Mouse (Mus musculus): ENCODE measurements around the gene Cplx2. TPM values are rescaled to one million over a fixed set of nuclear protein-coding genes. Genes with fewer than 3 reads are reported as not detected.
A peak's percentile ranks its signal among the peaks of the same experiment; 100 is the strongest.

Cplx2 gene
- 1.9 and 2.0 TPM in 2 replicates for polyA plus RNA-seq (2011; ENCODE audit: insufficient read depth, insufficient read length, low read depth, missing spikeins)

- Histone ChIP-seq H3K9me3 (replicated peaks; ENCODE audit: control insufficient read depth, insufficient read depth, low read length, poor library complexity, severe bottlenecking) (no peaks in the 10 kb centered on the region), H3K4me3 (ENCODE audit: low read depth, low read length) (peak within 1 kb of the TSS; percentile 53), H3K36me3 (ENCODE audit: control insufficient read depth, insufficient read depth, low read length, poor library complexity, severe bottlenecking) (no peaks in the 10 kb centered on the region), H3K4me1 (ENCODE audit: control insufficient read depth, insufficient read depth, low read length) (no peaks in the 10 kb centered on the region), H3K27ac (ENCODE audit: insufficient read depth, low read length) (no peak within 1 kb of the TSS), H3K9ac (ENCODE audit: low read depth, poor library complexity, severe bottlenecking) (no peak within 1 kb of the TSS), H3K27me3 (ENCODE audit: control insufficient read depth, insufficient read depth, low read length, poor library complexity, severe bottlenecking) (no peaks in the 10 kb centered on the region)
- TF ChIP-seq CTCF (IDR thresholded peaks at IDR 0.05; ENCODE audit: low read depth, low read length) (no peak), POLR2A (IDR thresholded peaks at IDR 0.05; ENCODE audit: insufficient read depth, low read length) (no peak), EP300 (IDR thresholded peaks at IDR 0.05; ENCODE audit: insufficient read depth, low read depth, low read length) (no peak)
These were observed at the start of gene Cplx2 for GRCm38 (mm10) chr13:54371049-54371386. Cplx2 (plus strand) TSS chr13:54371349.

GRCm38 (mm10) chr13:54322396-54323306, 48.5 kb upstream of the Cplx2 start:
- peak overlapping the region; percentile 83 for H3K27ac ChIP-seq (ENCODE audit: insufficient read depth, low read length)
- H3K9ac ChIP-seq (ENCODE audit: low read depth, poor library complexity, severe bottlenecking), result peak overlapping the region; percentile 57
- H3K4me1 ChIP-seq (ENCODE audit: control insufficient read depth, insufficient read depth, low read length), result peaks cover 5% of the 10 kb centered on the region
- no peaks in the 10 kb centered on the region for H3K36me3 ChIP-seq (ENCODE audit: control insufficient read depth, insufficient read depth, low read length, poor library complexity, severe bottlenecking)
- no peak for TF ChIP-seq POLR2A (IDR thresholded peaks at IDR 0.05; ENCODE audit: insufficient read depth, low read length)
- peak; percentile 44 for TF ChIP-seq CTCF (IDR thresholded peaks at IDR 0.05; ENCODE audit: low read depth, low read length)
- no peaks in the 10 kb centered on the region for H3K9me3 ChIP-seq (replicated peaks; ENCODE audit: control insufficient read depth, insufficient read depth, low read length, poor library complexity, severe bottlenecking)
- peak overlapping the region; percentile 40 for H3K4me3 ChIP-seq (ENCODE audit: low read depth, low read length)
- no peaks in the 10 kb centered on the region for H3K27me3 ChIP-seq (ENCODE audit: control insufficient read depth, insufficient read depth, low read length, poor library complexity, severe bottlenecking)

GRCm38 (mm10) chr13:54323307-54324165, 47.6 kb upstream of the Cplx2 start:
- H3K9ac ChIP-seq (ENCODE audit: low read depth, poor library complexity, severe bottlenecking), result 0 out of 2 replicates have a peak overlapping the region, but pooled peaks have one; percentile 57
- TF ChIP-seq CTCF (IDR thresholded peaks at IDR 0.05; ENCODE audit: low read depth, low read length) (no peak), EP300 (IDR thresholded peaks at IDR 0.05; ENCODE audit: insufficient read depth, low read depth, low read length) (no peak), POLR2A (IDR thresholded peaks at IDR 0.05; ENCODE audit: insufficient read depth, low read length) (no peak)
- H3K4me1 ChIP-seq (ENCODE audit: control insufficient read depth, insufficient read depth, low read length), result peaks cover 5% of the 10 kb centered on the region
- no peak overlapping the region for H3K4me3 ChIP-seq (ENCODE audit: low read depth, low read length)
- H3K36me3 ChIP-seq (ENCODE audit: control insufficient read depth, insufficient read depth, low read length, poor library complexity, severe bottlenecking), result no peaks in the 10 kb centered on the region
- H3K9me3 ChIP-seq (replicated peaks; ENCODE audit: control insufficient read depth, insufficient read depth, low read length, poor library complexity, severe bottlenecking), result no peaks in the 10 kb centered on the region
- H3K27ac ChIP-seq (ENCODE audit: insufficient read depth, low read length), result no peak overlapping the region
- no peaks in the 10 kb centered on the region for H3K27me3 ChIP-seq (ENCODE audit: control insufficient read depth, insufficient read depth, low read length, poor library complexity, severe bottlenecking)

GRCm38 (mm10) chr13:54324178-54324577, 47.0 kb upstream of the Cplx2 start:
- Histone ChIP-seq H3K27me3 (ENCODE audit: control insufficient read depth, insufficient read depth, low read length, poor library complexity, severe bottlenecking) (no peaks in the 10 kb centered on the region), H3K36me3 (ENCODE audit: control insufficient read depth, insufficient read depth, low read length, poor library complexity, severe bottlenecking) (no peaks in the 10 kb centered on the region), H3K9me3 (replicated peaks; ENCODE audit: control insufficient read depth, insufficient read depth, low read length, poor library complexity, severe bottlenecking) (no peaks in the 10 kb centered on the region), H3K4me3 (ENCODE audit: low read depth, low read length) (no peak overlapping the region), H3K4me1 (ENCODE audit: control insufficient read depth, insufficient read depth, low read length) (peaks cover 5% of the 10 kb centered on the region), H3K9ac (ENCODE audit: low read depth, poor library complexity, severe bottlenecking) (no peak overlapping the region), H3K27ac (ENCODE audit: insufficient read depth, low read length) (no peak overlapping the region)
- TF ChIP-seq CTCF (IDR thresholded peaks at IDR 0.05; ENCODE audit: low read depth, low read length) (no peak), EP300 (IDR thresholded peaks at IDR 0.05; ENCODE audit: insufficient read depth, low read depth, low read length) (0 out of 2 replicates have a peak, but pooled peaks have one; percentile 24)

- Histone ChIP-seq H3K9me3 (replicated peaks; ENCODE audit: control insufficient read depth, insufficient read depth, low read length, poor library complexity, severe bottlenecking) (no peaks in the 10 kb centered on the region), H3K4me1 (ENCODE audit: control insufficient read depth, insufficient read depth, low read length) (peaks cover 5% of the 10 kb centered on the region), H3K27ac (ENCODE audit: insufficient read depth, low read length) (no peak overlapping the region), H3K4me3 (ENCODE audit: low read depth, low read length) (no peak overlapping the region), H3K9ac (ENCODE audit: low read depth, poor library complexity, severe bottlenecking) (no peak overlapping the region), H3K27me3 (ENCODE audit: control insufficient read depth, insufficient read depth, low read length, poor library complexity, severe bottlenecking) (no peaks in the 10 kb centered on the region), H3K36me3 (ENCODE audit: control insufficient read depth, insufficient read depth, low read length, poor library complexity, severe bottlenecking) (no peaks in the 10 kb centered on the region)
- TF ChIP-seq POLR2A (IDR thresholded peaks at IDR 0.05; ENCODE audit: insufficient read depth, low read length) (no peak), CTCF (IDR thresholded peaks at IDR 0.05; ENCODE audit: low read depth, low read length) (no peak), EP300 (IDR thresholded peaks at IDR 0.05; ENCODE audit: insufficient read depth, low read depth, low read length) (no peak)
These were observed 45.3 kb upstream of the Cplx2 start for GRCm38 (mm10) chr13:54325814-54326213.
